Comparison of ENCODE assay signal across 18 mouse cellular contexts in genomic region chr6:51678743-51679142, GRCm38 (mm10).
"Had no signal": no experiment of that assay in that cellular context is flagged by ENCODE, and none has a peak within 500 bp of the region (broad histone marks: within the 10 kb centered on the region; RNA-seq: fewer than 3 reads in every experiment).

No protein-coding gene starts in this region.

- H3K9me3 ChIP-seq: midbrain, embryonic 10.5 days; midbrain, embryonic 12.5 days; neural tube, embryonic 13.5 days; neural tube, embryonic 15.5 days had no signal

- H3K4me1 ChIP-seq: midbrain, embryonic 10.5 days; midbrain, embryonic 12.5 days had no signal

- DNase-seq: lung, embryonic 14.5 days; lung, postnatal 10 days; lung, postnatal 4 days; midbrain, embryonic 14.5 days; retina, postnatal 1 day; right cerebral cortex, adult 18-20 months; right cerebral cortex, postnatal 25 days; right cerebral cortex, postnatal 4 days; spleen, adult 18-20 months; thymus, adult 18-20 months; thymus, postnatal 14 days; thymus, postnatal 36 days had no signal

- H3K36me3 ChIP-seq: midbrain, embryonic 10.5 days; midbrain, embryonic 12.5 days; neural tube, embryonic 13.5 days; neural tube, embryonic 15.5 days had no signal

- ATAC-seq: midbrain, embryonic 16.5 days had no signal

- H3K27me3 ChIP-seq: midbrain, embryonic 12.5 days; neural tube, embryonic 13.5 days; neural tube, embryonic 15.5 days had no signal

- H3K4me2 ChIP-seq: lung, embryonic 14.5 days; midbrain, embryonic 12.5 days; neural tube, embryonic 13.5 days; neural tube, embryonic 15.5 days had no signal

- H3K27ac ChIP-seq: midbrain, embryonic 10.5 days; midbrain, embryonic 12.5 days; neural tube, embryonic 13.5 days; neural tube, embryonic 15.5 days had no signal

- H3K9ac ChIP-seq: lung, embryonic 14.5 days; midbrain, embryonic 12.5 days; neural tube, embryonic 13.5 days; neural tube, embryonic 15.5 days had no signal

- H3K4me3 ChIP-seq: midbrain, embryonic 10.5 days; midbrain, embryonic 12.5 days; myocyte; neural tube, embryonic 13.5 days; neural tube, embryonic 15.5 days had no signal
